Mouse (Mus musculus) E14TG2a.4 (cell line): ENCODE measurements around the gene Lef1.

ENCODE experiments used
- CTCF ChIP-seq: conservative IDR thresholded peaks from 2 replicates; pipeline ENCODE4 v1.5.1; 2014; ENCODE audit warnings: low read length
- NANOG ChIP-seq: IDR thresholded peaks from 2 replicates; pipeline ENCODE4 v1.6.1; 2014; ENCODE audit warnings: borderline replicate concordance, low read length, mixed read lengths

DNA sequence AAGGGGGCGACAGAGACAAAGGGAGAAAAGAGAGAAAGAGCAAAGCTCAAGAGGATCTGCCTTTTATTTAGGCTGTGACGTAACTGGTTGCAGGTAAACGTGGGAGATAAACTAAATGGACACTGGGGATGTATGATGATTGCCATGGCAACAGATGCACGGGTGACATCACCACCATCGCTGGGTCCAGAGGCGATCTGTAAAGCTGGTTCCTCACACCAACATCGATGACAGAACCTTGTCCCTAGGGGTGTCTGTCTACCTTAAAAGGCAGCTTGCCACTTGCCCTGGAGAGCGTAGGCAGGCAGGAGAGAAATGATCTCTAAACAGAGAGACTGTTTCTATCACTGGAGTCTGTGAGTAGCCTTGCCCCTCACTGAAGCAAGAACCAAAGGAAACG, 23.7 kb downstream of the Lef1 start:
- TF ChIP-seq CTCF (no peak), NANOG (no peak)
